21 mouse cellular contexts compared by ENCODE assay signal in genomic region chr15:38586594-38586993, GRCm38 (mm10).
DNase-seq lines count a peak whose midpoint lies in the region; ATAC-seq and TF ChIP-seq lines count a peak whose summit lies in the region.
"Had no signal": no experiment of that assay in that cellular context is flagged by ENCODE, and none has a peak within 500 bp of the region (broad histone marks: within the 10 kb centered on the region; RNA-seq: fewer than 3 reads in every experiment).

No protein-coding gene starts in this region.

- H3K4me1 ChIP-seq in heart, embryonic 13.5 days, result peaks cover 29% of the 10 kb centered on the region
- H3K4me1 ChIP-seq in heart, embryonic 10.5 days, result peaks cover 31% of the 10 kb centered on the region
- H3K4me1 ChIP-seq in midbrain, embryonic 11.5 days (ENCODE audit: control insufficient read depth, insufficient read depth, low read length), result no peaks in the 10 kb centered on the region
- H3K4me1 ChIP-seq in midbrain, embryonic 16.5 days (ENCODE audit: control insufficient read depth, insufficient read depth, low read length), result no peaks in the 10 kb centered on the region
- H3K4me1 ChIP-seq: hindbrain, embryonic 12.5 days; hindbrain, embryonic 15.5 days; intestine, embryonic 15.5 days had no signal

- H3K79me2 ChIP-seq in myocyte (ENCODE audit: control insufficient read depth, insufficient read depth), result no peaks in the 10 kb centered on the region

- no peak for ATAC-seq in heart, embryonic 13.5 days (ENCODE audit: extremely low read depth, insufficient number of reproducible peaks, low FRiP score, low TSS enrichment)
- ATAC-seq in midbrain, embryonic 11.5 days (ENCODE audit: low FRiP score), result no peak
- ATAC-seq in midbrain, embryonic 16.5 days, result no peak
- ATAC-seq in megakaryocyte progenitor cell, adult 5-6 weeks (replicated peaks; ENCODE audit: poor library complexity), result no peak
- ATAC-seq: activated CD4-positive, CD25-positive, alpha-beta regulatory T cell, adult 4 months; CD4-positive, CD25-positive, alpha-beta regulatory T cell, adult 4 months; forebrain, embryonic 13.5 days; intestine, embryonic 15.5 days had no signal

- 41% methylated on average over 10 of the region's 10 CpGs for WGBS in heart, embryonic 13.5 days
- WGBS in heart, embryonic 10.5 days, result 47% methylated on average over 10 of the region's 10 CpGs
- 71% methylated on average over 10 of the region's 10 CpGs for WGBS in midbrain, embryonic 11.5 days
- WGBS in midbrain, embryonic 16.5 days, result 69% methylated on average over 10 of the region's 10 CpGs

- peak overlapping the region; percentile 8; the same call in 1 of the 2 replicates for H3K9ac ChIP-seq in heart, embryonic 13.5 days
- no peak overlapping the region for H3K9ac ChIP-seq in midbrain, embryonic 11.5 days (ENCODE audit: low read length)
- H3K9ac ChIP-seq in midbrain, embryonic 16.5 days (ENCODE audit: low read depth, low read length), result no peak overlapping the region
- H3K9ac ChIP-seq: forebrain, embryonic 13.5 days; heart, embryonic 15.5 days; hindbrain, embryonic 12.5 days; hindbrain, embryonic 15.5 days; intestine, embryonic 15.5 days had no signal

- DNase-seq in heart, embryonic 10.5 days (ENCODE audit: low spot score), result no peak
- DNase-seq in midbrain, embryonic 11.5 days (ENCODE audit: low spot score, missing footprints), result peak; percentile 79
- DNase-seq: adrenal gland, adult 8-10 months; adrenal gland, postnatal 25 days; cerebellum, adult 18-20 months; cerebellum, adult 9-10 months; cerebellum, postnatal 14 days; gastrocnemius, postnatal 14 days; heart, postnatal 36 days had no signal

- H3K36me3 ChIP-seq in heart, embryonic 13.5 days, result no peaks in the 10 kb centered on the region
- H3K36me3 ChIP-seq in heart, embryonic 10.5 days, result no peaks in the 10 kb centered on the region
- no peaks in the 10 kb centered on the region for H3K36me3 ChIP-seq in midbrain, embryonic 11.5 days (ENCODE audit: control insufficient read depth, insufficient read depth, low read length)
- no peaks in the 10 kb centered on the region for H3K36me3 ChIP-seq in midbrain, embryonic 16.5 days (ENCODE audit: control insufficient read depth, insufficient read depth, low read length)
- H3K36me3 ChIP-seq in myocyte (ENCODE audit: control insufficient read depth, insufficient read depth), result no peaks in the 10 kb centered on the region
- H3K36me3 ChIP-seq: forebrain, embryonic 10.5 days; heart, embryonic 15.5 days; hindbrain, embryonic 12.5 days; hindbrain, embryonic 15.5 days; intestine, embryonic 15.5 days had no signal

- no peak overlapping the region for H3K27ac ChIP-seq in heart, embryonic 13.5 days (replicated peaks)
- H3K27ac ChIP-seq in heart, embryonic 10.5 days, result no peak overlapping the region
- no peak overlapping the region for H3K27ac ChIP-seq in midbrain, embryonic 11.5 days (ENCODE audit: low read depth, low read length)
- H3K27ac ChIP-seq in midbrain, embryonic 16.5 days (ENCODE audit: low read length), result no peak overlapping the region
- H3K27ac ChIP-seq: forebrain, embryonic 13.5 days; heart, embryonic 15.5 days; hindbrain, embryonic 12.5 days; hindbrain, embryonic 15.5 days; intestine, embryonic 15.5 days had no signal

- no peak overlapping the region for H3K4me3 ChIP-seq in heart, embryonic 13.5 days
- H3K4me3 ChIP-seq in heart, embryonic 10.5 days, result no peak overlapping the region
- no peak overlapping the region for H3K4me3 ChIP-seq in midbrain, embryonic 11.5 days (ENCODE audit: low read depth, low read length)
- no peak overlapping the region for H3K4me3 ChIP-seq in midbrain, embryonic 16.5 days (ENCODE audit: low read depth, low read length)
- H3K4me3 ChIP-seq in myocyte, result no peak overlapping the region
- H3K4me3 ChIP-seq: forebrain, embryonic 10.5 days; forebrain, embryonic 13.5 days; heart, embryonic 15.5 days; hindbrain, embryonic 12.5 days; hindbrain, embryonic 15.5 days; intestine, embryonic 15.5 days had no signal

- H3K4me2 ChIP-seq in heart, embryonic 13.5 days, result 0 out of 2 replicates have a peak overlapping the region, but pooled peaks have one; percentile 23
- H3K4me2 ChIP-seq in midbrain, embryonic 11.5 days, result no peak overlapping the region
- no peak overlapping the region for H3K4me2 ChIP-seq in midbrain, embryonic 16.5 days (ENCODE audit: low read length)
- no peak overlapping the region for H3K4me2 ChIP-seq in myocyte (ENCODE audit: low read depth)
- H3K4me2 ChIP-seq: forebrain, embryonic 13.5 days; heart, embryonic 15.5 days; hindbrain, embryonic 12.5 days; hindbrain, embryonic 15.5 days; intestine, embryonic 15.5 days had no signal

- no peak overlapping the region for H3ac ChIP-seq in myocyte (ENCODE audit: control insufficient read depth, insufficient read length)

- no peak for TF ChIP-seq POLR2A in myocyte (IDR thresholded peaks at IDR 0.05; ENCODE audit: insufficient read length, low read depth)

- H3K27me3 ChIP-seq in heart, embryonic 13.5 days (replicated peaks), result no peaks in the 10 kb centered on the region; the same call in 1 of the 2 replicates
- no peaks in the 10 kb centered on the region for H3K27me3 ChIP-seq in heart, embryonic 10.5 days (ENCODE audit: insufficient read depth, poor library complexity, severe bottlenecking)
- no peaks in the 10 kb centered on the region for H3K27me3 ChIP-seq in midbrain, embryonic 11.5 days (ENCODE audit: control insufficient read depth, insufficient read depth, low read length)
- H3K27me3 ChIP-seq in midbrain, embryonic 16.5 days (ENCODE audit: control insufficient read depth, insufficient read depth, low read depth, low read length), result no peaks in the 10 kb centered on the region; the same call in 1 of the 2 replicates
- H3K27me3 ChIP-seq in myocyte (ENCODE audit: control insufficient read depth, insufficient read depth, insufficient read length), result no peaks in the 10 kb centered on the region
- H3K27me3 ChIP-seq: forebrain, embryonic 13.5 days; heart, embryonic 15.5 days; hindbrain, embryonic 12.5 days; hindbrain, embryonic 15.5 days; intestine, embryonic 15.5 days had no signal

- H3K9me3 ChIP-seq in heart, embryonic 13.5 days, result 0 out of 2 replicates have a peak, but pooled peaks cover 4% of the 10 kb centered on the region
- H3K9me3 ChIP-seq in heart, embryonic 10.5 days, result no peaks in the 10 kb centered on the region
- H3K9me3 ChIP-seq in midbrain, embryonic 11.5 days (ENCODE audit: control insufficient read depth, low read length), result no peaks in the 10 kb centered on the region
- no peaks in the 10 kb centered on the region for H3K9me3 ChIP-seq in midbrain, embryonic 16.5 days (replicated peaks; ENCODE audit: control insufficient read depth, low read length, poor library complexity, severe bottlenecking)
- H3K9me3 ChIP-seq: forebrain, embryonic 10.5 days; forebrain, embryonic 13.5 days; heart, embryonic 15.5 days; hindbrain, embryonic 12.5 days; hindbrain, embryonic 15.5 days; intestine, embryonic 15.5 days had no signal

TF ChIP-seq in myocyte, 11 proteins besides CTCF, POLR2A, EP300 and RAD21:
- TF ChIP-seq SRF (IDR thresholded peaks at IDR 0.05; ENCODE audit: control insufficient read depth, insufficient read length, low read depth), result no peak
- peak in 2 of 3 experiments; percentile 27 to 61 for TF ChIP-seq MYOD1 (IDR thresholded peaks at IDR 0.05; ENCODE audit: control insufficient read depth in 1 of 3, insufficient read length in 2 of 3, low read depth in 2 of 3)
- TF ChIP-seq TCF12 (IDR thresholded peaks at IDR 0.05; ENCODE audit: insufficient read depth, poor library complexity, severe bottlenecking), result no peak
- TF ChIP-seq TCF3 (IDR thresholded peaks at IDR 0.05; ENCODE audit: insufficient read length, low read depth), result no peak
- TF ChIP-seq MYOG (IDR thresholded peaks at IDR 0.05; ENCODE audit: control insufficient read depth in 1 of 3, insufficient read depth in 1 of 3, insufficient read length in 2 of 3, low read depth in 2 of 3), result no peak
- no peak for TF ChIP-seq MAX (IDR thresholded peaks at IDR 0.05; ENCODE audit: low read depth)
- TF ChIP-seq CEBPB (IDR thresholded peaks at IDR 0.05; ENCODE audit: insufficient read depth, poor library complexity, severe bottlenecking), result no peak
